Mouse (Mus musculus): Measurements from ENCODE around the gene Dcbld1.

Dcbld1 gene

DNA sequence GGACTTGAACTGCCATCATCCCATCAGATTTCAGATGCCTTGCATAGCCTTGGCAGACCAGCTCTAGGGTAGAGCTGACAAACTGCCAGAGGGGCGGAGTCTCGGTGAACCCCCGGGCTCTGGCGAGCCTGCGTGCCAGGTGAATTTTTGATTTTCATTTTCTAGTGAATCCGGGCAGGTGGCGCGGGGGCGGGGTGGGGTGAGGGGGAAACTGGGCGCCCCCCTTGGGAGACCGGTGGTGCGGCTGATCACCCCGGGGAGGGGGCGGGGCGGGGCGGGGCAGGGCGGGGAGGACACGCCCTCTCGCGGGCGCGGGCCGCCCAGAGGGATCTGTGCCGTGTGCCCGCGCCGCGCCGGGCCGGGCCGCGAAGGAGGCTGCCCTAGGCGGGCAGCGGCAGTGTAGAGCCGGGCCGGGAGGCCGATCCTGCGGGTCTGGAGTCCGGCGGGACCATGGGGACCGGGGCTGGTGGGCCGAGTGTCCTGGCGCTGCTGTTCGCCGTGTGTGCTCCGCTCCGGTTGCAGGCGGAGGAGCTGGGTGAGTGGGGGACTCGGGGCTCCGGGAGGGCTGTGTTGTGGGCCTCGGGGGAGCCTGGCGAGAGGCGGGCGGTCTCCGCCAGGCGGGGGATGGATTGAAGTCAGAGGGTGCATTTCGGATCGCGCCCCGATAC lies at the start of gene Dcbld1:
Gene Dcbld1 (plus strand): TSS at position 319 of the 668 bp plus-strand sequence.
- DNase-seq (ENCODE audit: low read depth, low spot score): peak; percentile 27

DNA sequence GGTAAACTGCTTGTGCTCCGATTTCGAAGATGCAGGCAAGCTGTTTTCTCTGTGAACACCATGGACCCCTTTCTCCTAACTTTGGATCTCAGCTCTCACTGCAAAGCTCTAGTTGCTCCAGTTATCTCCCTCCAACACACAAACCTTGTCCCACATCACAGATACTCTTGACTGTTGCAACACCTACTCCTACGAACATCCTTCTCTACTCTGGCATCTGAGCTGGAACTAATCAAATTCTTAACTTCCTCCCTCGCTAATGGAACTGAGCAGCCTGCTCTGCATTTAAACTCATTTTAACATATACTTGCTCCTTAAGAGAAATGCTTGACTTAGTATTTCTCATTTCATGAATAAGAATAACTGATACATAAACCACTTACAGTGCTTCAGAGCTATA lies 47.5 kb upstream of the Dcbld1 start:
- no peak for DNase-seq (ENCODE audit: low read depth, low spot score)

DNA sequence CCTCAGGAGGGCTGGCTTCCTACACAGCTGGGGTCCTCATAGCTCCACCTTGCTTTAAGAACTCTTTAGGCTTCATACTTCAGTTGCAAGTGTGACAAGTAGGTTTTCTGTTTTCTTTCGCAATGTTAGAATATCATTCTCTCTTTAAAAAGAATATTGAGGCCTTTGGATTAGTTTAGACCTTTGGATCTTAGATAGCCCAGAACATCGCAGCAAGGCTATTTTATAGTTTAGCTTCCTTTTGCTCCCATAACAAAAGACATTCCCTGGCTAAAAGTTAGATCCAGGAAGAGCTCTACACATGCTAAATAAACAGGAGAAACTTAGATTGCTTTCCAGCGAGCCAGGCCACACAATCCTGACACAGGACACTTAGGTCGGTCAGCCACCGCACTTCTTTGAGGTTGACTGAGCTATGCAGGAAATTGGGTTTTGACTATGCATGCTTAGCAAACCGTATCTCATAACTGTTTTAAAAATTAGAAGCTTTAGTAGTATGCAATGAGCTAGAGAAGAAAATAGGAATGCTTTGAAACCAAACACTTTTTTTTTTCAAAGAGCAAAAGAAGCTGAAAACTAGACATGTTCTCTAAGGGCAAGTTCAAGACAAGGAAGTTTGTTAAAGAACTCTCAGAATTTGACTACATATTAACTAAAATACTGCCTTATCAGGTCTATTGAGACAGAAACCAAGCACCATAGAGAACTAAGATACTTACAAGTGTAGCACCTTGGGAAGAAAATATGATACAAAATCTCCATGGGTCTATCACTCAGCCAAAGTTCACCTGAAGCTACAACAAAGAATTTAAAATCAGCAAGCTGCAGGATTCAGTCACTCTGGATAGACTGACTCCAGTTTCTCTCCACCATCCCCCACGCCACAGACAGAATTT lies 38.2 kb upstream of the Dcbld1 start, which contains the start of gene Ros1:
Gene Ros1 (minus strand): TSS at position 288 of the 896 bp plus-strand sequence.
- DNase-seq (ENCODE audit: low read depth, low spot score): no peak

DNA sequence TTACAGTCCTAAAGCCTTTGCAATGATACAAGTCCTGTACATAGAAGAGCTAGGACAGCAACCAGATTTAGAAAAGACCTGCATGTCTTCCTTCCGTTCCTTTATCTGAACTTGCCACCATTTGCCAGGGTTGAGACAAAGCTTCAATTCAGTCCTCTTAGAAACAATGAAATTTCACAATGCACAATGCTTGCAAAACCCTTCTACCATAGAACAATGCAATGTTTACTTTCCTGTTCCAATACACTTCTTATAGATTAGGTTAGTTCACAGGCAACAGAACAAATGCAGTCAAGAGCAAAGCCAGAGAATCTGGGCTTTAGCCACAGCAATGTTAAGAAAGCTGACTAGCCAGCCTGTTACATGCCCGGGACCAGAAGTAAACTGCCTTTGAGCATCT lies 29.4 kb upstream of the Dcbld1 start:
- no peak for DNase-seq (ENCODE audit: low read depth, low spot score)

DNA sequence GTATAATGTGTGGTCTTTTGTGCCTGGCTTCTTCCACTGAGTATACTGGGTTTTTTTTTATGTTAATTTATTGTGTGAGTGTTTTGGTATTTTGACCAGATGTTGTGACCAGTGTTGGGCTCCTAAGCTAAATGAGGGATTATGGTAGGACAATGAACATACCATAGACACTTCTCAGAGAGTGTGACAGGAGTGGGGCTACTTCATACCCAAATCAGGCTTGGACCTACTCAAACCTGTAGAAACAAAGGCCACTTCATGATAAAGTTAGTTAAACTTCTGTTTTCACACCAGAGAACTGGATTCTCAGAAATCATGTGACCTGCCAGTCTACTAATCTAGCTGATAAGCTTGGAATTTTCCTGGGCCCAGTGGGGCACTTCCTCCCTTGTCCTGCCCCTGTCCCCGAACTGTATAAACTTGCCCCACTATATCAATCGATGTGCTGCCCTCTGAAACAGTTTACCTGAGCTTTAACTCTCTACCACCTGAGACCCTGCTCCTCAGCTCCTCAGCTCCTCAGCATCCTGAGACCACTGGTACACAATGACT lies 18.1 kb upstream of the Dcbld1 start:
- no peak for DNase-seq (ENCODE audit: low read depth, low spot score)

DNA sequence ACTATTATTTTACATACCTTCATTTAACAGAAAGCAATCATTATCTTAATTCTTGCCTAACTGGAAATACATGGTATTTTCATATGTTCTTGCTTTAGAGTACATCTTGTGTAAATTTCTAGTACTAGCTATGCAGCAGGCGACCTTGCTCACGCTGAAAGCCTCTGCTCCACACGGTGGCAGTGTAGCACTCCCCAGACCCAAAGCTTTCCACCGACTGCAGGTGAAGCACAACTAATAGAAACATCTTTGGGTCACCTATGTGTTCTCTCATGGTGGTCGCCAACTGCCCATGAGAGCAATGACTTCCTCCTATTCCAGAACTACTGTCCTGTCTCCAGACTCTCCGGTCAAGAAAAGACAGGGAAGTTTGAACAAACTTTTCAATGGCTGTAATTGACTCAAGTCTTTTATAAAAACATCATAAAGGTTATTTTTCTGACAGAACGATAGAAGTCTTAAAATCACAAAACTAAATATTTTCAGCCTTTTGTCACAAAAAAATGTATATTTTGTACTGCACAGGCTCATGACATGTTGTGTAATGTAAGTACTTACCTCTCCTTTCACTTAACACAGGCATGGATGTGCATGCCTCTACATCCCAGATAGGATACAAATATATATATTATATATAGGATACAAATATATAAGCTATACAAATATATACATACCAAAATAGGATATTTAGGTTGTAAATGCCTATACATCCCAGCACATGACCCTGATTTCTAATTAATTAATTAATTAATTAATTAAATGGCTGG lies 16.4 kb upstream of the Dcbld1 start:
- no peak for DNase-seq (ENCODE audit: low read depth, low spot score)

DNA sequence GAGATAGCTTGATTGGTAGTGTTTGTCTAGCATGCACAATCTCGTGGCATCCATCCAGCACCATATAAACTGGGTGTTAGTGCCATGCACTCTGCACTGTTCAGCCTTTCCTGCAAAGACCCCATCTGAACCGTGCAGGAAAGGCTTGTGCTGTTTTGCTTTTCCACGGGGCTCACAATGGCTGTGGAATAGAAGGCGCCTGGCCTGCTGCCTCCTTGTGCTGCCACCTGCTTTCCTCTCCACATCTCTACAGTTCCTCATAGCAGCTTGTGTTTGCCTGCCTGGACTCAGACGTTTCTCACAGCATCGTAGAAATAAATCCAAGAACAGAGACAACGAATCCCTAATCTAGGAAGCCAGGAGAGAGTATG lies 15.9 kb upstream of the Dcbld1 start:
- DNase-seq (ENCODE audit: low read depth, low spot score): no peak

DNA sequence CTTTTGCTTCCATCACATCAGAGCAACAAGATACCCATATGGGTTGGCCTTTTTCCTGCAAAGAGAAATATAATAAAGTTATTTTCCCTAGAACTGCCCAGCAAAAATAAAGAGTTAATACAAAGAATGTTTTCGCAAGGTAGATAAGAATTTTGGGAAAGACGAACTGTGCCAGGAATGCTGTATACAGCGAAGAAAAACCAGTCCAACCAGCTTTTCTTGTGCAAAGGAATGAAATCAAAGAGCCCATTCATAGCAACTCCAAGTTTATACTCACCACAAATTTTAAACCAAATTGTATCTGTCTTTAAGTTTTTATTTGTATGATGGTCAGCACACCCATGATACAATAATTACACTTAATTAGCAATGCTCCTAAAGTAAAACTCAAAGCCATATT lies 13.8 kb upstream of the Dcbld1 start:
- DNase-seq (ENCODE audit: low read depth, low spot score): no peak

DNA sequence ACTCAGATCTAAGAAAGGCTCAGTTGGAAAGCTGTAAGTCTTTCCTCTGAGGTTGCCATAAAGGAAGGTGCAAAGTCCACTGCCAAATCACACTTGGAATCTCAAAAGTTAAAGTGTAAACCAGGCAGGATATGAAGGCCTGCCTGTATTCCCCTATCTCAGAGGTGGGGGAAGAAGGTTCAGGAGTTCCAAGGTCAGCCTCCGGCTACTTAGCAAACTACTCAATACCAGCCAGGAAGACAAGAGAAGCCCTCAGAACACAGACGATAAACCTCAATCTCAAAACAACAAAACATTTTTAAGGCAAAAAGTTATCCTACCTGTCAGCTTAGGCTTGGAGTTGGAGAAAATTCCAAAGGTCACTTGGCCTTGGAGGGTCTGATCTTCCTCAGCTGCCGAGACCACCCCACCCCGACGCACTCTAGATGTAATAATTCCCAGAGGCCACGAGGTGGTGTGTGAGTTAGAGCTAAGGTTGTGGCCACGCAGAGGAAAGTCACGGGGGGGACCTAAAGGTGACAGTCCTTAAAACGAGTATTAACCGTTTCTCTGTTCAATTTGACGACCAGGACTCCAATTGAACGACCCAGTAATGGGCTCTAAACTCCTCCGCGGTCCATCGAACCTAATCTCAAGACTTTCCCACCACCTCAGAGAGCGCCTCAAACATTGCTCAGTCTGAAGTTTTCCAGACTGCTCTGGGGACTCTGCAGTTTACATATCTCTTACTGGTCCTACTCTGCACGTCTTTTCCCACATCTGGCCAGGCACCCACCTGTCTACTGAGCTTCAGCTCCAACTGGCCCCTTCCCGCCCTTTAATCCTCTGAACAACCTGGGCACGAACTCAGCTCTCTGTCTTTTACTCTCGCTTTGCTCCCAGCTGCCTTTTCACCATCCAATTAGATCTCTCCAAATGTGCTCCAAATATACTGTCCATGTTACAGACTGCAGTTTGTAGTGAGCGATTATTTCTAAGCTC lies 933 bp upstream of the Dcbld1 start:
- DNase-seq (ENCODE audit: low read depth, low spot score): no peak

DNA sequence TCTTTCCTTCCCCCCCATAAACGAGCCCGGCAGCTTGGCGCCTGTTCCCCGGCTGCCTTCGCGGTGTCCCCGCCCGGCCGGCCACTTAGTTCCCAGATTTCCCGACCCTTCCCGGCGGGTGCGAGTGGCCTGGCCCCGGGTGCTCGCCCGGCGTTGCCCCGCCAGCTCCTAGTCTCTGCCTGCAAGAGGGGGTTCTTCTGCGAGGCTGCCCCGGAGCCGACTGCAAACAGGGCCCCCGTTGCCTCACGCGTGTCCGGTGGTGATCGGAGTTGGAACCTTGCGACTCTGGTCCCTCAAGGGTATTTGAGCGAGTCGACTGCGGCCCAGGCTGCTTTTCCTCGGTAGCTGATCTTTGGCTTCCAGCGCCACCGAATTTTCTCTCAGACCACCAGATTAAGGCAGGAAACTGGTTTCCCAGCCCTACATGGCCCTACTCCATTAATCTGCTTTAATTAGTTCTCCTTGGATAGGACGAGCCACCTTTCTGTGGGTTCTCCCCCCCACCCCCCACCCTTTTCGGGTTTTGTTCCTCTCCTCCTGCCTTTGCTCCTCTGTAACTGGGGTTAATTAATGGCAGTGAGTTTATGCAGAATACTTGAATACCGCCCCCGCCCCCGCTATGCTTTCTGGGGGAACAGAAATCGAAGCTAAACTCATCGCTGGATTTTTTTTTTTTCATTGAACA lies 692 bp downstream of the Dcbld1 start:
- DNase-seq (ENCODE audit: low read depth, low spot score): no peak

DNA sequence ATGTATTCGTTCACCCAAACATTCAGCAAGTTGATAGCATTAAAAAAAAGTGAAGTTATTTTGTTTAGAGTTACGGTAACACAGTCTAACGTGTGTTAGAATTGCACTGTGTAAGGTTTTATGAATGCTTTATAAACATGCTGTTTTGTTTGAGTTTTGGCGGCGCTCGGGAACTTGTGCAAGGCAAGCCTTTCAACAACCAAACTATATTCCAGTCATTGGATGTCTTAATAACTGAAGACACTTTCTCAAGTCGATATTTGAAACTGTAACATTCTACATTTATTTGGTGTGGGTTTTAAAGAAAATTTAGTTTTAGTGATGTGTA lies 1.2 kb downstream of the Dcbld1 start:
- no peak for DNase-seq (ENCODE audit: low read depth, low spot score)

DNA sequence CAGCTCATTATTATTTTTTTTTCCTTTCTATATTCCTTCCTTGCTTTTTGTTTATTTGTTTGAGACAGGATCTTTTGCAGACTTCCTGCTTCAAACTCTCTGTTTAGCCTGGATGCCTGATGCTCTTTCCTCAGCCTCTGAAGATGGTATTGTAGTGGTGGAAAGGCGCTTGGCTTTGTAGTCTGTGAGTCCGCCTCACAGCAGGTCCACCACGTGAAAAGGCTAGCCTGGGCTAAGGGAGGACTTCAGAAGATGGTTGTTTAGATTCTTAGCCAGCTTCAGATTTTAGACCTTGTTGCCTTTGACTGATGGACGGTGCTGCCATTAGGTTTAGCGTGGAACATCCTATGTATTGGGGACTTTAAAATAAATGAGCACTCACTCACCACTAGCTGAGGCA lies 2.0 kb downstream of the Dcbld1 start:
- DNase-seq (ENCODE audit: low read depth, low spot score): no peak

DNA sequence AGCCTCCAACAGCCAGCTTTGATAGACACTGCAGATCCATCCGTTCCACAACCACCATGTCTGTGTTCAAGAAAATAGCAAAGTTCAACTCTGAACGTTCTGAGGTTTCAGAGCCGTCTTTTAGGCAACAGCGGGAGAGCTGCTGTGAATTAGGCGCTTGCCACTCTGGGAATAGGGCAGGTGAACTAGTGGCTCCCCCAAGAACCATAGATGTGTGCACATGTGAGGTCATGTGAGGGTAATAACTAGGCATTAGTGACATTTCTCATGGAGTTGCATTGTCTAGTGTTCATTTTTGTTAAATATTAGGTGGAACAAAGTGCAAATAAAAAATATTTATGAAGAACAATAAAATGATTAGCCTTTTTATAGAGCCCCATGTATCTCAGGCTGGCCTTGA lies 8.6 kb downstream of the Dcbld1 start:
- no peak for DNase-seq (ENCODE audit: low read depth, low spot score)

DNA sequence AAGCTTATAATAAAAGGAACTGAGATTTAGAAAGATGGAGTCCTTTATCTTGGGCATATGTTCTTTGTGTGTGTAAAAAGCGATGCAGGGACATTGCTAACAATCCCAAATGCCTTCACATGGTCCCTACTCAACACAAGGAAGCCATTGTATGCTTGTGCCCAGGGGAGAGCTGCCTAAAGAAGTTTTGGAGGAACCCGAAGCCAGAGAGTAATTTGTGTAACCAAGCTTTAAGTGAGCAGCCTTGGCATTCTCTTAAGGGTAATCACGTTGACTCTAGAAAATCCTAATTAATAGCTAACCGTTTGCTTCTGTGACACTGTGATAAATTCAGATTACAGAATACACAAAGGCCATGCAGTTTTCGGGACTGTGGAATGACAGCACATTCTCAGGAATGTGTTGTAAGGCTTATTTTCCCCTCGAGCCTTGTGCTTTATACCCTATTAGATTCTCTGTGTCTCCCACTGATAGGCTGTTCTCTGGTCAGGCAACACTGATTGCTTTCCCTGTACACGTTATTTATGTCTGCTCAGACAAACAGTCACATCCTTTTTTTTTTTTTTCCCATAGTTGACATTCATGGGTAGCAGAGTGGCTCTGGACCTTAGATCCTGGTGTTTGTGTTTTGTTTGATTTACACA lies 9.4 kb downstream of the Dcbld1 start:
- no peak for DNase-seq (ENCODE audit: low read depth, low spot score)

DNA sequence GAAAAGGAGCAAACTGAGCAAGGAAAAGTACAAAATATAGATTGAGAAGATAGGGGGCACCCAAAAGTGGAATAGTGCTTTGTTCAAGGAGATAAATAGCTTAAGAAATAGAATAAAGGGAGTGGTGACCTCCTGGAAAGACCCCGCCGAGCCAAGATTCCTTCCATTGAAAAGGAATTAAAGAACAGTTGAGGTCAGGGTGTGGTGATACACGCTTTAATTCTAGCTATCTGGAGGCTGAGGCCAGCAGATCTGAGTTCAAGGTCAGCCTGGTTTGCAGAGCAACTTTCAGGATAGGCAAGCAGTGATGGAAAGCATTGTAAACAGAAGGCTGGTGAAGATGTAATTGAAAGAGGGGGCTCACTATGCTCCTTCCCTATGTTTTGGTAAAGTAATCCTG lies 12.8 kb downstream of the Dcbld1 start:
- no peak for DNase-seq (ENCODE audit: low read depth, low spot score)

DNA sequence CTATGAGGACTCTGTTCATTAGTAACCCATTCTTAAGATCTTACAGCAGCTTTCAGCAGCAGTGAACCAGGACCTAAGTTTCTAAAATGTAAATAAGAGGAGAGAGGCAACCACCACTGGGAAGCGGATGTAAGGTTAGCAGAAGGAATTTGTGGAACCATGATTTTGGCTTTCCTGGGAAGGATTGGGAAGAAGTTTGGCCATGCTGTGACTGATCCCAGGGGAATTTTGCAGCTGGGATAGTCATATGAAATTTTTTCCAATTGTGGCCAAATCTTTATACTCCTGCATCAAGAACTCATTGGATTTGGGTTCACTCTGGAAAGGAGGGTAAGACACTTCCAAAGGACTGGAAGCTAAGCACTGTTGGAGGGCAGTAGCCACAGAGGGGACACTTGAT lies 18.8 kb downstream of the Dcbld1 start:
- no peak for DNase-seq (ENCODE audit: low read depth, low spot score)

DNA sequence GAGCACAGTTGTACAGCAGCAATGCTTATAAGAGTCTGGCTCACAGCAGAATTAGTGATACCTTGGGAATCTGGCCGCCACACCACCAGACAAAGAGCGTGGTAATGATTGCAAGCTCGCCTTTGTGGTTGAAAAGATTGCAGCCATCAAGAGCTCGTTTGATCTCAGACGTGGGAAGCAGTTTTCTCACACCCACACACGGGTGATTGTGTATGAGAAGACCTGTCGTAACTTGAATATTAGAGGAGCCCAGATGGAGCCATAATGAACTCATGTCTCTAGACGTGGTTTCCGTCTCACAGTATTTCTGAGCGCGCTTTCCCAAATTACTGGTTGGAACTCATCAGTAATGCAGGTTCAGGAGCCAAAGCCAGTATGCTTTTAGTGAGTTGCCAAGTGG lies 20.0 kb downstream of the Dcbld1 start:
- DNase-seq (ENCODE audit: low read depth, low spot score): no peak

DNA sequence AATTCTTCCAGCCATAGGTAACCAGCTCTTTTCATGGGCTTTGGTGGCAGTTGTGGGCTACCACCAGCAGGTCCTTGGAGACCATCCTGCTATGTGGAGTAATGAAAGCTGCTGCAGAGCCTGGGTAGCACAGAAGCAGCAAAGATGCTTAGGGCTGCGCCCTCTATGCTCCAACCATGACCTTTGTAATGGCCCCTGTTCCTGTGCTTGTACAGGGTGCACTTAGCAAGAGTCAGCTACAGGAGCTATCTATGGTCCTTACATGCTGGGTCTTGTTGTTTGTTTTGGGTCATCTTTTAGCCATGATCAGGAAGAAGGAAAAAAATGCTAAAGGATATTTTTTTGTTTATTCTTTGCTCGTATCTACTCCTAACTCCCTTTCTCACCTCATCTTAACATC lies 24.3 kb downstream of the Dcbld1 start:
- no peak for DNase-seq (ENCODE audit: low read depth, low spot score)

DNA sequence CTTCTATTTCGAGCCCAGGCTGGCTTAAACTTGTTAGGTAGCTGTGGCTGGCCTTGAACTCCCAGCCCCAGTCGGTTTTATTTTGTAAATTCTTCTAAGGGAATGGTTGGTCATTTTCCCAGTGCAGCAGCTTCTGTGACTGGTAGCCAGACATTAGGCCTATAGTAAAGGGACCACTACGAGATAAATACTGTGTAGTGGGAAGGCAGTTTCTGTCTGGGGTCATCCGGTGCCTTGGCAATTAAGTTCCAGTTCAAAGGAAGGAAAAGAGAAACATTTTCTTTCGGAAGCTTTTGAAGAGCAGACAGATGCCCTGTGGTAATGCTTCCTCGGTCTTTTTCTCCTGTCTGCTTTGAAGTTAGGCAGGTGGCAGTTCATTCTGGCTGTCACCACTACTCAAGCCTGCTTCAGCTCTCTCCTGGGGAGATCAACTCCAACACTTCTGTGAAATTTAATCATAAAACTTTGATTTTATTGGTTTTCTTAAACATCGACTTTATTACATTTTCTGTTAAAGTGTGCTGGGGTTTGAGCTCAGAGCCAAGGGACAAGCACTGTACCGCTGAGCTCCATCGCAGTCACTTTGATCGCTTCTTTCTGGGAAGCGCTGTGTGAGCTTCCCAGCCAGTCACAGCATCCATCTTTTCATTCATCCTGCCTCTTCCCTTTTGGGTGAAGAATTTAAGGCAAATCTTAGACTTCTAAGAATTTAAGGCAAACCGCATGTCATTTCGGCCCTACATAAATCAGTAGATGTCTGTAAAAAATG lies 24.9 kb downstream of the Dcbld1 start:
- no peak for DNase-seq (ENCODE audit: low read depth, low spot score)
